Mouse (Mus musculus) spleen, adult 2 months (tissue): ENCODE data around the gene Ccdc141. TPM values are rescaled to one million over a fixed set of nuclear protein-coding genes. Genes with fewer than 3 reads are reported as not detected.

Source experiments
- DNase-seq, 2 experiments: peaks; one replicate each; pipeline versions ENCODE4 v3.0.0 to v3.0.0-alpha.2; 2012 to 2021; ENCODE audit warnings: low spot score in 2 of 2, low read depth in 1 of 2
- H3K27ac ChIP-seq: fragments of 200-500 bp; 2 replicates; pipeline ENCODE4 v1.5.1; 2012; ENCODE audit warnings: low read length, inconsistent platforms; ENCODE audit not compliant: insufficient read depth
- H3K27me3 ChIP-seq: fragments of 200-500 bp; 2 replicates; pipeline ENCODE4 v1.6.1; 2012; ENCODE audit warnings: mild to moderate bottlenecking, moderate library complexity, low read length, inconsistent platforms; ENCODE audit not compliant: control insufficient read depth, insufficient read depth
- H3K36me3 ChIP-seq: fragments of 200-500 bp; 2 replicates; pipeline ENCODE4 v1.6.1; 2012; ENCODE audit warnings: mild to moderate bottlenecking, low read length, inconsistent platforms; ENCODE audit not compliant: control insufficient read depth, insufficient read depth
- H3K4me1 ChIP-seq: fragments of 200-500 bp; 2 replicates; pipeline ENCODE4 v1.6.1; 2011; ENCODE audit warnings: inconsistent platforms; ENCODE audit not compliant: control insufficient read depth, insufficient read depth, insufficient read length
- H3K4me3 ChIP-seq: fragments of 200-500 bp; 2 replicates; pipeline ENCODE4 v1.5.1; 2011; ENCODE audit warnings: mild to moderate bottlenecking, inconsistent platforms; ENCODE audit not compliant: insufficient read depth, insufficient read length; ENCODE audit errors: extremely low read depth
- CTCF ChIP-seq: fragments of 200-500 bp; IDR thresholded peaks from 2 replicates; pipeline ENCODE4 v1.5.1; 2011; ENCODE audit warnings: mild to moderate bottlenecking, inconsistent platforms; ENCODE audit not compliant: insufficient read depth, insufficient read length, insufficient replicate concordance; ENCODE audit errors: extremely low read depth
- POLR2A ChIP-seq: fragments of 200-500 bp; IDR thresholded peaks from 2 replicates; pipeline ENCODE4 v1.6.1; 2011; ENCODE audit warnings: low read depth, low read length, inconsistent platforms
- WGBS: fragments of 180-500 bp; shearing (Covaris S2); methylation state at CpG from one replicate; pipeline ENCODE4 v1.1.7; 2018; 5-methylcytosine and 5-hydroxymethylcytosine counted together
- polyA plus RNA-seq: library from polyadenylated mRNA; depleted of rRNA; stranded (reverse); fragments of >200 nt; gene quantifications from 2 replicates; pipeline ENCODE4 v1.2.3, GENCODE M21; 2012; rRNA removed

The Ccdc141 gene
- 0.77 and 0.99 TPM in 2 replicates for polyA plus RNA-seq

GRCm38 (mm10) chr2:77170633-77171105, at the start of gene Ccdc141:
Gene Ccdc141 (minus strand): TSS chr2:77170636.
- DNase-seq = no peak
- H3K27me3 ChIP-seq = no peaks in the 10 kb centered on the region
- H3K36me3 ChIP-seq = no peaks in the 10 kb centered on the region
- peak within 1 kb of the TSS; percentile 49 for H3K4me3 ChIP-seq
- H3K27ac ChIP-seq = peak within 1 kb of the TSS; percentile 18; the same call in 1 of the 2 replicates
- WGBS = 9% methylated on average over 4 of the region's 6 CpGs
- H3K4me1 ChIP-seq = no peaks in the 10 kb centered on the region
- no peak for TF ChIP-seq POLR2A
- no peak for TF ChIP-seq CTCF

- H3K27ac ChIP-seq = no peak overlapping the region
- TF ChIP-seq CTCF (no peak), POLR2A (no peak)
- H3K36me3 ChIP-seq = no peaks in the 10 kb centered on the region
- DNase-seq = no peak
- no peaks in the 10 kb centered on the region for H3K4me1 ChIP-seq
- WGBS = 94% methylated on average over 5 of the region's 5 CpGs
- H3K27me3 ChIP-seq = no peaks in the 10 kb centered on the region
- H3K4me3 ChIP-seq = no peak overlapping the region
Measured at GRCm38 (mm10) chr2:77212885-77213284, 42.4 kb upstream of the Ccdc141 start.

GRCm38 (mm10) chr2:77206951-77207350, 36.5 kb upstream of the Ccdc141 start:
- H3K4me3 ChIP-seq = no peak overlapping the region
- 90% methylated on average over 3 of the region's 3 CpGs for WGBS
- H3K36me3 ChIP-seq = no peaks in the 10 kb centered on the region
- no peaks in the 10 kb centered on the region for H3K4me1 ChIP-seq
- DNase-seq = no peak
- no peaks in the 10 kb centered on the region for H3K27me3 ChIP-seq
- H3K27ac ChIP-seq = no peak overlapping the region
- TF ChIP-seq CTCF (no peak), POLR2A (no peak)

GRCm38 (mm10) chr2:77203916-77204315, 33.5 kb upstream of the Ccdc141 start:
- Histone ChIP-seq H3K4me1 (no peaks in the 10 kb centered on the region), H3K4me3 (no peak overlapping the region), H3K27me3 (no peaks in the 10 kb centered on the region), H3K27ac (no peak overlapping the region), H3K36me3 (no peaks in the 10 kb centered on the region)
- no peak for TF ChIP-seq CTCF
- no peak for TF ChIP-seq POLR2A
- no peak for DNase-seq
- 43% methylated on average over 2 of the region's 2 CpGs for WGBS

GRCm38 (mm10) chr2:77201900-77202299, 31.5 kb upstream of the Ccdc141 start:
- Histone ChIP-seq H3K27me3 (no peaks in the 10 kb centered on the region), H3K4me1 (no peaks in the 10 kb centered on the region)
- WGBS = 93% methylated on average over 1 of the region's 1 CpGs

GRCm38 (mm10) chr2:77200958-77201614, 30.6 kb upstream of the Ccdc141 start:
- Histone ChIP-seq H3K27me3 (no peaks in the 10 kb centered on the region), H3K36me3 (no peaks in the 10 kb centered on the region), H3K27ac (no peak overlapping the region), H3K4me3 (no peak overlapping the region), H3K4me1 (no peaks in the 10 kb centered on the region)
- WGBS = 91% methylated on average over 5 of the region's 5 CpGs
- no peak for DNase-seq
- TF ChIP-seq POLR2A (no peak), CTCF (no peak)

More at GRCm38 (mm10) chr2:77201900-77202299, 31.5 kb upstream of the Ccdc141 start:
- DNase-seq = no peak
- Histone ChIP-seq H3K36me3 (no peaks in the 10 kb centered on the region), H3K4me3 (no peak overlapping the region), H3K27ac (no peak overlapping the region)
- no peak for TF ChIP-seq POLR2A
- TF ChIP-seq CTCF = no peak

GRCm38 (mm10) chr2:77200379-77200778, 29.9 kb upstream of the Ccdc141 start:
- H3K36me3 ChIP-seq = no peaks in the 10 kb centered on the region
- no peak for DNase-seq
- no peaks in the 10 kb centered on the region for H3K27me3 ChIP-seq
- H3K4me3 ChIP-seq = no peak overlapping the region
- no peaks in the 10 kb centered on the region for H3K4me1 ChIP-seq
- WGBS = 95% methylated on average over 4 of the region's 4 CpGs
- no peak for TF ChIP-seq CTCF
- TF ChIP-seq POLR2A = no peak
- no peak overlapping the region for H3K27ac ChIP-seq
